In the genomic region with DNA sequence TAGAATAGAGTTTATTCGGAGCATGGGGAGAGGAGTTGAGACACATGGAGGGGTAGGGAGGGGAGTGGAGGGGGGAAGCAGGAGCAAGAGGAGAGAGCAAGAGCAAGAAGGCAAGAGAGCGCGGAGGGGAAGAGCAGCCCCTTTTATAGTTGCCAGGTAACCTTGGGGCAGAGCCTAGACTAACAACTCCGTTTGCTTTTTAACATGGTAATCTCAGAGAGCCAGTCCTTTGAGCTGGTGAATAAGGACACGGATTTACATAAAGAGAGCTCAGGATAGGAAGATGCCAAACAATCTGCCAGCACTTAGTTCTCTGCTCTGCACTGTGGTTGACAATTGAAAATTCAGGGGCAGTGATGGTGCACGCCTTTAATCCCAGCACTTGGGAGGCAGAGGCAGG, we compare ENCODE assay signal across 20 mouse cellular contexts. TPM values are rescaled to one million over a fixed set of nuclear protein-coding genes. Genes with fewer than 3 reads are reported as not detected.
DNase-seq lines count a peak whose midpoint lies in the region; ATAC-seq and TF ChIP-seq lines count a peak whose summit lies in the region.
"Had no signal": no experiment of that assay in that cellular context is flagged by ENCODE, and none has a peak within 500 bp of the region (broad histone marks: within the 10 kb centered on the region; RNA-seq: fewer than 3 reads in every experiment).

No protein-coding gene starts in this region.

- no peak overlapping the region for H3K4me2 ChIP-seq in forebrain, postnatal 0 days (ENCODE audit: low read depth)
- no peak overlapping the region for H3K4me2 ChIP-seq in forebrain, embryonic 13.5 days
- H3K4me2 ChIP-seq in lung, embryonic 16.5 days (ENCODE audit: low read depth, low read length) = no peak overlapping the region
- H3K4me2 ChIP-seq in midbrain, postnatal 0 days (ENCODE audit: low read depth, low read length, poor library complexity, severe bottlenecking) = no peak overlapping the region
- H3K4me2 ChIP-seq: limb, embryonic 15.5 days; neural tube, embryonic 12.5 days had no signal

- no peaks in the 10 kb centered on the region for H3K36me3 ChIP-seq in forebrain, postnatal 0 days (ENCODE audit: insufficient read depth)
- H3K36me3 ChIP-seq in forebrain, embryonic 13.5 days (ENCODE audit: poor library complexity, severe bottlenecking) = no peaks in the 10 kb centered on the region
- no peaks in the 10 kb centered on the region for H3K36me3 ChIP-seq in lung, embryonic 16.5 days (ENCODE audit: control insufficient read depth, insufficient read depth, low read length)
- H3K36me3 ChIP-seq in midbrain, postnatal 0 days (ENCODE audit: insufficient read depth, low read length) = no peaks in the 10 kb centered on the region
- H3K36me3 ChIP-seq: limb, embryonic 15.5 days; neural tube, embryonic 12.5 days had no signal

- H3K9me3 ChIP-seq in forebrain, postnatal 0 days (ENCODE audit: low read length) = no peaks in the 10 kb centered on the region
- H3K9me3 ChIP-seq in forebrain, embryonic 13.5 days (replicated peaks) = no peaks in the 10 kb centered on the region
- no peaks in the 10 kb centered on the region for H3K9me3 ChIP-seq in lung, embryonic 16.5 days (ENCODE audit: control insufficient read depth, low read length)
- H3K9me3 ChIP-seq in midbrain, postnatal 0 days (ENCODE audit: low read length) = no peaks in the 10 kb centered on the region
- H3K9me3 ChIP-seq: limb, embryonic 15.5 days; neural tube, embryonic 12.5 days had no signal

- H3K9ac ChIP-seq in forebrain, postnatal 0 days = no peak overlapping the region
- no peak overlapping the region for H3K9ac ChIP-seq in forebrain, embryonic 13.5 days
- no peak overlapping the region for H3K9ac ChIP-seq in lung, embryonic 16.5 days (ENCODE audit: low read length)
- no peak overlapping the region for H3K9ac ChIP-seq in midbrain, postnatal 0 days (replicated peaks; ENCODE audit: low read length, poor library complexity, severe bottlenecking)
- H3K9ac ChIP-seq: limb, embryonic 15.5 days; neural tube, embryonic 12.5 days had no signal

- no peaks in the 10 kb centered on the region for H3K27me3 ChIP-seq in forebrain, postnatal 0 days (ENCODE audit: insufficient read depth, low read length)
- H3K27me3 ChIP-seq in forebrain, embryonic 13.5 days = no peaks in the 10 kb centered on the region
- H3K27me3 ChIP-seq in lung, embryonic 16.5 days (ENCODE audit: control insufficient read depth, insufficient read depth, low read depth, low read length) = no peaks in the 10 kb centered on the region
- H3K27me3 ChIP-seq in midbrain, postnatal 0 days (ENCODE audit: insufficient read depth, low read length) = no peaks in the 10 kb centered on the region
- H3K27me3 ChIP-seq: limb, embryonic 15.5 days; neural tube, embryonic 12.5 days had no signal

- 36% methylated on average over 6 of the region's 6 CpGs for WGBS in forebrain, postnatal 0 days
- 46% methylated on average over 6 of the region's 6 CpGs for WGBS in forebrain, embryonic 13.5 days
- WGBS in lung, embryonic 16.5 days = 58% methylated on average over 6 of the region's 6 CpGs
- WGBS in midbrain, postnatal 0 days = 31% methylated on average over 6 of the region's 6 CpGs

- no peak for TF ChIP-seq CTCF in forebrain, postnatal 0 days (IDR thresholded peaks at IDR 0.05; ENCODE audit: low read depth)
- TF ChIP-seq CTCF in midbrain, postnatal 0 days (IDR thresholded peaks at IDR 0.05) = no peak

- H3K27ac ChIP-seq in forebrain, postnatal 0 days (ENCODE audit: low read depth, low read length) = no peak overlapping the region
- H3K27ac ChIP-seq in forebrain, embryonic 13.5 days = no peak overlapping the region
- H3K27ac ChIP-seq in lung, embryonic 16.5 days (ENCODE audit: low read length) = no peak overlapping the region
- H3K27ac ChIP-seq in midbrain, postnatal 0 days (ENCODE audit: low read depth, low read length) = no peak overlapping the region
- H3K27ac ChIP-seq: gastrocnemius, adult 2 months; limb, embryonic 15.5 days; neural tube, embryonic 12.5 days had no signal

- DNase-seq in forebrain, postnatal 0 days = no peak
- no peak for DNase-seq in lung, postnatal 4 days
- DNase-seq in ZHBTc4 (ENCODE audit: low read depth, low spot score) = peak; percentile 86
- no peak for DNase-seq in midbrain, postnatal 0 days (ENCODE audit: low spot score)
- DNase-seq in T-cell, adult 2 months (ENCODE audit: low spot score) = no peak
- DNase-seq: adrenal gland, postnatal 25 days; cerebellum, adult 11-12 months; cerebellum, postnatal 14 days; embryo, embryonic 11 days; gastrocnemius, adult 2 months; heart, postnatal 14 days; kidney, postnatal 10 days; lung, adult 2 months; right cerebral cortex, adult 18-20 months; thymus, postnatal 14 days had no signal

- peak; percentile 43 for ATAC-seq in forebrain, postnatal 0 days
- ATAC-seq in forebrain, embryonic 13.5 days = no peak
- 0 out of 2 replicates have a peak, but pooled peaks have one; percentile 34 for ATAC-seq in lung, embryonic 16.5 days (ENCODE audit: low read depth)
- 0 out of 2 replicates have a peak, but pooled peaks have one; percentile 27 for ATAC-seq in midbrain, postnatal 0 days (ENCODE audit: low FRiP score)
- ATAC-seq: activated CD4-positive, CD25-positive, alpha-beta regulatory T cell, adult 4 months had no signal

- H3K4me1 ChIP-seq in forebrain, postnatal 0 days (ENCODE audit: insufficient read depth) = no peaks in the 10 kb centered on the region
- H3K4me1 ChIP-seq in forebrain, embryonic 13.5 days = peaks cover 6% of the 10 kb centered on the region
- H3K4me1 ChIP-seq in lung, embryonic 16.5 days (replicated peaks; ENCODE audit: control insufficient read depth, insufficient read depth, low read length) = no peaks in the 10 kb centered on the region
- no peaks in the 10 kb centered on the region for H3K4me1 ChIP-seq in midbrain, postnatal 0 days (ENCODE audit: insufficient read depth, low read length)
- H3K4me1 ChIP-seq: limb, embryonic 15.5 days had no signal

- no peak overlapping the region for H3K4me3 ChIP-seq in forebrain, postnatal 0 days (ENCODE audit: low read depth, low read length)
- no peak overlapping the region for H3K4me3 ChIP-seq in forebrain, embryonic 13.5 days
- no peak overlapping the region for H3K4me3 ChIP-seq in lung, embryonic 16.5 days (ENCODE audit: low read length)
- no peak overlapping the region for H3K4me3 ChIP-seq in midbrain, postnatal 0 days (ENCODE audit: low read depth, low read length)
- H3K4me3 ChIP-seq: gastrocnemius, adult 2 months; limb, embryonic 15.5 days; neural tube, embryonic 12.5 days had no signal

RNA-seq across cellular contexts. Expression of a gene that starts 31.3 kb away (rescaled TPM):
- 135 and 155 TPM in 2 replicates for total RNA-seq in forebrain, postnatal 0 days (2014; rRNA removed)
- 70.1 and 88.9 TPM in 2 replicates for polyA plus RNA-seq in forebrain, postnatal 0 days (2015; fragmentation: Nextera tagmentation; extraction: Ambion mirVana)
- polyA plus RNA-seq in forebrain, embryonic 13.5 days (2015; fragmentation: Nextera tagmentation; extraction: Ambion mirVana) = 242 and 248 TPM in 2 replicates
- 151 and 162 TPM in 2 replicates for polyA plus RNA-seq in lung, embryonic 16.5 days (2015; fragmentation: Nextera tagmentation; extraction: Ambion mirVana)
- 120 and 151 TPM in 2 replicates for total RNA-seq in midbrain, postnatal 0 days (2014; rRNA removed)
- polyA plus RNA-seq in midbrain, postnatal 0 days (2015; fragmentation: Nextera tagmentation; extraction: Ambion mirVana) = 78.9 and 85.1 TPM in 2 replicates
